Mouse (Mus musculus) spleen, adult 2 months (tissue): ENCODE measurements around the gene Palb2. TPM values are rescaled to one million over a fixed set of nuclear protein-coding genes. Genes with fewer than 3 reads are reported as not detected.
A peak's percentile ranks its signal among the peaks of the same experiment; 100 is the strongest.

Experiments
- DNase-seq, 2 experiments: peaks; one replicate each; pipeline versions ENCODE4 v3.0.0 to v3.0.0-alpha.2; 2012 to 2021; ENCODE audit warnings: low spot score in 2 of 2, low read depth in 1 of 2
- H3K27ac ChIP-seq: fragments of 200-500 bp; 2 replicates; pipeline ENCODE4 v1.5.1; 2012; ENCODE audit warnings: low read length, inconsistent platforms; ENCODE audit not compliant: insufficient read depth
- H3K27me3 ChIP-seq: fragments of 200-500 bp; 2 replicates; pipeline ENCODE4 v1.6.1; 2012; ENCODE audit warnings: mild to moderate bottlenecking, moderate library complexity, low read length, inconsistent platforms; ENCODE audit not compliant: control insufficient read depth, insufficient read depth
- H3K36me3 ChIP-seq: fragments of 200-500 bp; 2 replicates; pipeline ENCODE4 v1.6.1; 2012; ENCODE audit warnings: mild to moderate bottlenecking, low read length, inconsistent platforms; ENCODE audit not compliant: control insufficient read depth, insufficient read depth
- H3K4me1 ChIP-seq: fragments of 200-500 bp; 2 replicates; pipeline ENCODE4 v1.6.1; 2011; ENCODE audit warnings: inconsistent platforms; ENCODE audit not compliant: control insufficient read depth, insufficient read depth, insufficient read length
- H3K4me3 ChIP-seq: fragments of 200-500 bp; 2 replicates; pipeline ENCODE4 v1.5.1; 2011; ENCODE audit warnings: mild to moderate bottlenecking, inconsistent platforms; ENCODE audit not compliant: insufficient read depth, insufficient read length; ENCODE audit errors: extremely low read depth
- CTCF ChIP-seq: fragments of 200-500 bp; IDR thresholded peaks from 2 replicates; pipeline ENCODE4 v1.5.1; 2011; ENCODE audit warnings: mild to moderate bottlenecking, inconsistent platforms; ENCODE audit not compliant: insufficient read depth, insufficient read length, insufficient replicate concordance; ENCODE audit errors: extremely low read depth
- POLR2A ChIP-seq: fragments of 200-500 bp; IDR thresholded peaks from 2 replicates; pipeline ENCODE4 v1.6.1; 2011; ENCODE audit warnings: low read depth, low read length, inconsistent platforms
- WGBS: fragments of 180-500 bp; shearing (Covaris S2); methylation state at CpG from one replicate; pipeline ENCODE4 v1.1.7; 2018; 5-methylcytosine and 5-hydroxymethylcytosine counted together
- polyA plus RNA-seq: library from polyadenylated mRNA; depleted of rRNA; stranded (reverse); fragments of >200 nt; gene quantifications from 2 replicates; pipeline ENCODE4 v1.2.3, GENCODE M21; 2012; rRNA removed

Gene Palb2
- polyA plus RNA-seq, 1 experiment = 2.5 TPM

GRCm38 (mm10) chr7:122066102-122066944 is 66.5 kb downstream of the Palb2 start:
- 5% methylated on average over 31 of the region's 31 CpGs for WGBS
- Histone ChIP-seq H3K4me3 (peak overlapping the region; percentile 85), H3K4me1 (peaks cover 5% of the 10 kb centered on the region), H3K27me3 (no peaks in the 10 kb centered on the region), H3K27ac (peak overlapping the region; percentile 98), H3K36me3 (peaks cover 5% of the 10 kb centered on the region)
- no peak for TF ChIP-seq POLR2A
- no peak for TF ChIP-seq CTCF
- peak; percentile 14 to 78 for DNase-seq

GRCm38 (mm10) chr7:122065656-122066055 is 67.1 kb downstream of the Palb2 start:
- Histone ChIP-seq H3K27me3 (no peaks in the 10 kb centered on the region), H3K4me3 (no peak overlapping the region), H3K36me3 (peaks cover 5% of the 10 kb centered on the region), H3K27ac (no peak overlapping the region), H3K4me1 (peaks cover 5% of the 10 kb centered on the region)
- no peak for DNase-seq
- TF ChIP-seq CTCF = no peak
- TF ChIP-seq POLR2A = no peak
- 67% methylated on average over 1 of the region's 1 CpGs for WGBS

Other genes starting within 250 kb of the Palb2 start
- 9.9 and 11.8 TPM in 2 replicates for gene Cog7, start 151.3 kb downstream of the Palb2 start, polyA plus RNA-seq
- 88.1 and 148 TPM in 2 replicates for gene Gga2, start 111.8 kb downstream of the Palb2 start, polyA plus RNA-seq
- 15.4 and 16.2 TPM in 2 replicates for gene Ubfd1, start 65.8 kb downstream of the Palb2 start, polyA plus RNA-seq
- 7.9 and 10.4 TPM in 2 replicates for gene Ears2, start 65.7 kb downstream of the Palb2 start, polyA plus RNA-seq
- gene Ndufab1, start 31.1 kb downstream of the Palb2 start, polyA plus RNA-seq = 103 and 141 TPM in 2 replicates
- gene Dctn5, start 56 bp upstream of the Palb2 start, polyA plus RNA-seq = 54.9 and 62.0 TPM in 2 replicates
- gene Plk1, start 26.5 kb upstream of the Palb2 start, polyA plus RNA-seq = 11.3 and 14.9 TPM in 2 replicates
- 0.22 TPM in 1 of 2 replicates, not detected in the other for gene Ern2, start 53.2 kb upstream of the Palb2 start, polyA plus RNA-seq
- 1.2 and 2.7 TPM in 2 replicates for gene Chp2, start 86.5 kb upstream of the Palb2 start, polyA plus RNA-seq
- gene Prkcb, start 155.8 kb upstream of the Palb2 start, polyA plus RNA-seq = 106 and 118 TPM in 2 replicates